Mouse (Mus musculus): ENCODE measurements around the gene Mbtps2. TPM values are rescaled to one million over a fixed set of nuclear protein-coding genes. Genes with fewer than 3 reads are reported as not detected.
A peak's percentile ranks its signal among the peaks of the same experiment; 100 is the strongest.

Mbtps2 gene
- total RNA-seq (2021): 10 to 100 TPM; 17.1 to 17.6 TPM
- long read RNA-seq, experiment 1, full-length matches to known transcripts: 7 of 19 reads
- long read RNA-seq, experiment 1, partial matches to known transcripts: 2 of 19 reads
- long read RNA-seq, experiment 1, other reads (novel, unspliced or antisense): 10 of 19 reads
- long read RNA-seq, experiment 2, full-length matches to known transcripts: 3 of 8 reads
- long read RNA-seq, experiment 2, partial matches to known transcripts: 0 of 8 reads
- long read RNA-seq, experiment 2, other reads (novel, unspliced or antisense): 5 of 8 reads

GRCm38 (mm10) chrX:157598186-157598996 is at the start of gene Mbtps2:
TSS of gene Mbtps2 (minus strand) at chrX:157598715.
- DNase-seq: peak; percentile 53

GRCm38 (mm10) chrX:157646399-157646798 is 47.9 kb upstream of the Mbtps2 start:
- DNase-seq: no peak

- no peak for DNase-seq
Observed at GRCm38 (mm10) chrX:157644700-157645099, 46.2 kb upstream of the Mbtps2 start.

GRCm38 (mm10) chrX:157644300-157644699 is 45.8 kb upstream of the Mbtps2 start:
- DNase-seq: peak; percentile 28

- DNase-seq: no peak
Observed at GRCm38 (mm10) chrX:157642856-157643255, 44.3 kb upstream of the Mbtps2 start.

GRCm38 (mm10) chrX:157637253-157637652 is 38.7 kb upstream of the Mbtps2 start:
- DNase-seq: no peak

GRCm38 (mm10) chrX:157633676-157634414 is 35.3 kb upstream of the Mbtps2 start:
- no peak for DNase-seq

- no peak for DNase-seq
Observed at GRCm38 (mm10) chrX:157630341-157630740, 31.8 kb upstream of the Mbtps2 start.

GRCm38 (mm10) chrX:157612894-157613293 is 14.4 kb upstream of the Mbtps2 start:
- DNase-seq: no peak

- no peak for DNase-seq
Observed at GRCm38 (mm10) chrX:157601450-157601849, 2.9 kb upstream of the Mbtps2 start.

- DNase-seq: no peak
Observed at GRCm38 (mm10) chrX:157597585-157598185, 830 bp downstream of the Mbtps2 start.

- DNase-seq: no peak
Observed at GRCm38 (mm10) chrX:157596802-157597201, 1.7 kb downstream of the Mbtps2 start.

- no peak for DNase-seq
Observed at GRCm38 (mm10) chrX:157595927-157596326, 2.6 kb downstream of the Mbtps2 start.

GRCm38 (mm10) chrX:157594606-157595005 is 3.9 kb downstream of the Mbtps2 start:
- no peak for DNase-seq

- DNase-seq: no peak
Observed at GRCm38 (mm10) chrX:157587001-157587400, 11.5 kb downstream of the Mbtps2 start.

- DNase-seq: no peak
Observed at GRCm38 (mm10) chrX:157586397-157586796, 12.1 kb downstream of the Mbtps2 start.

GRCm38 (mm10) chrX:157579108-157579614 is 19.4 kb downstream of the Mbtps2 start:
- no peak for DNase-seq

GRCm38 (mm10) chrX:157574683-157575082 is 23.8 kb downstream of the Mbtps2 start:
- DNase-seq: no peak

GRCm38 (mm10) chrX:157568840-157569239 is 29.7 kb downstream of the Mbtps2 start, which contains the start of gene Yy2:
TSS of gene Yy2 (minus strand) at chrX:157568985.
- no peak for DNase-seq

GRCm38 (mm10) chrX:157563794-157564193 is 34.7 kb downstream of the Mbtps2 start:
- peak; percentile 4 for DNase-seq

- DNase-seq: no peak
Observed at GRCm38 (mm10) chrX:157547082-157547481, 51.4 kb downstream of the Mbtps2 start.

- DNase-seq: no peak
Observed at GRCm38 (mm10) chrX:157506400-157506799, 92.1 kb downstream of the Mbtps2 start.

Data from gastrocnemius, postnatal 10 days (tissue).